13 mouse cellular contexts compared by ENCODE assay signal in the genomic region with DNA sequence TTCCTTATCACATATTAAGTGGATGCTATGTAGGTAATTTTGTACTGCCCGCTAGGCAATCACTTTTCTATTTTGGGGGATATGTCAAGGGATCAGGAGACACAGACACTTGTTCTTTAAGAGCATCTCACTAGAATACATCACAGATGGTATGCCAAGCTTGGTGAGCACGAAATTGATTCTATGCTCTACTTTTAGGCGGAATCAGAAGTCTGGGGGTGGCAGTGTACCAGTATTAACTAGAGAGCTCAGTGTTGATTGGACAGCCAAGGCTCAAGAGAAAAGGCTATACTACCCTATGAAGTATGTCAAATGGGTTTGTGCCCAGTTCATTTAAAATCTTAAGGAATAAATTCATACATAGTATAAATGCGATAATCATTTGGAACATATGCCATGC.
"Had no signal": no experiment of that assay in that cellular context is flagged by ENCODE, and none has a peak within 500 bp of the region (broad histone marks: within the 10 kb centered on the region; RNA-seq: fewer than 3 reads in every experiment).

No protein-coding gene starts in this region.

- ATAC-seq: midbrain, embryonic 16.5 days had no signal

- DNase-seq: lung, adult 18-20 months; lung, embryonic 14.5 days; lung, postnatal 10 days; lung, postnatal 4 days; midbrain, embryonic 14.5 days; retina, postnatal 1 day; right cerebral cortex, adult 18-20 months; right cerebral cortex, postnatal 25 days; right cerebral cortex, postnatal 4 days; thymus, adult 2 months; thymus, postnatal 25 days; thymus, postnatal 4 days had no signal
